Mouse (Mus musculus): ENCODE measurements at regions not wholly inside any gene's neighbourhood (a gene's known extent, or its start where the extent isn't known, plus 50 kb on each side); places are given as distances from the start of the nearest gene placed in this dataset.

DNA sequence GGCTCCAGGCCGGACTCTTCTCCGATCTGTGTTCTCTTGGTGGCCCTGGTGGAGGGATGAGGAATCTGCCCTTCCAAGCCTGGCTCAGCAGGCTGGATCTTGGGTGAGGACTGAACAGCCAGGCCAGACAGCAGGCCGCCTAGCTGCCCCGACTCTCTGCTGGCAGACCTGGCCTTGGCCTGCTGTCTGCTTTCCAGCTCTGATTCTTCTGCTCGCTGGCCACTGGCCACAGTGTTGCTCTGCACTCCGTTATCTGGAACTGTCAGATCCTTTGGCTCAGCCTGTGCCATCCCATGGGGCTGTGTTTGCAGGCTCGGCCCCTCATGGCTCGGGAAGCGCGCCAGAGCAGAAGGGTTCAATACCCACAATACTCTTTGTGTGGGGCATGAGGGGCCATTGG lies 119.7 kb downstream of the Bcl2l11 start:
- TF ChIP-seq CTCF (IDR thresholded peaks at IDR 0.05; ENCODE audit: low read depth), result peak; percentile 47
- no peak for TF ChIP-seq EP300 (IDR thresholded peaks at IDR 0.05; ENCODE audit: low read depth)
